ENCODE assay signal across 23 mouse cellular contexts in the genomic region with DNA sequence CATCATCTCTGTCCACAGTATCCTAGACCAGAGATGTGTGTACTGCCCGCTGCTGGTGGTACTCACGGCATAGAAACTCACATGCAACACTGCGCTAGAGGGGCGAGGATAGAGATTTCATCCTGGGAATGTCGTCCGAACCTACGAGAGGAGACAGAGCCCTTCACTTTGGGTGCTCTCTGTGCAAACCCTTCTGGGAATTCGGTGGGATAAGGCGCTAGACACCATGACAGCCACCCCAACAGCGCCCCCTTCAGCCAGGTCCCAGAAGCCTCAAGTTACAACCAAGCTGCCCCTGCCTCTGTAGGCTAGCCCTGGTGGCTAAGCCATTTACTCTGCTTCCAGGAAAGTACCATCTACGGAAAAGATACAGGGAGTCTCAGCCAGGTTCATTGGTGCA. TPM values are rescaled to one million over a fixed set of nuclear protein-coding genes. Genes with fewer than 3 reads are reported as not detected.
DNase-seq lines count a peak whose midpoint lies in the region; ATAC-seq and TF ChIP-seq lines count a peak whose summit lies in the region.
"Had no signal": no experiment of that assay in that cellular context is flagged by ENCODE, and none has a peak within 500 bp of the region (broad histone marks: within the 10 kb centered on the region; RNA-seq: fewer than 3 reads in every experiment).

No protein-coding gene starts in this region.

- no peaks in the 10 kb centered on the region for H3K27me3 ChIP-seq in kidney, postnatal 0 days (ENCODE audit: insufficient read depth, low read length)
- H3K27me3 ChIP-seq in lung, postnatal 0 days (replicated peaks; ENCODE audit: insufficient read depth, low read length): no peaks in the 10 kb centered on the region
- H3K27me3 ChIP-seq: embryonic facial prominence, embryonic 13.5 days; limb, embryonic 13.5 days had no signal

- no peak for TF ChIP-seq EP300 in lung, postnatal 0 days (IDR thresholded peaks at IDR 0.05)

- H3K9ac ChIP-seq in kidney, postnatal 0 days (ENCODE audit: low read depth, low read length): no peak overlapping the region
- no peak overlapping the region for H3K9ac ChIP-seq in lung, postnatal 0 days (replicated peaks; ENCODE audit: low read depth)
- H3K9ac ChIP-seq: embryonic facial prominence, embryonic 13.5 days; forebrain, embryonic 12.5 days; limb, embryonic 13.5 days had no signal

- no peak overlapping the region for H3K27ac ChIP-seq in kidney, postnatal 0 days
- no peak overlapping the region for H3K27ac ChIP-seq in lung, postnatal 0 days (ENCODE audit: low read length)
- H3K27ac ChIP-seq in bone marrow, adult 2 months (ENCODE audit: control insufficient read depth, insufficient read depth, low read depth, low read length, poor library complexity): no peak overlapping the region
- H3K27ac ChIP-seq in left cerebral cortex, adult 2 months: no peak overlapping the region
- H3K27ac ChIP-seq: embryonic facial prominence, embryonic 13.5 days; forebrain, embryonic 12.5 days; gastrocnemius, adult 2 months; hindbrain, embryonic 10.5 days; limb, embryonic 13.5 days had no signal

- no peak overlapping the region for H3K4me2 ChIP-seq in kidney, postnatal 0 days (ENCODE audit: low read length)
- H3K4me2 ChIP-seq in lung, postnatal 0 days (replicated peaks; ENCODE audit: low read depth, low read length): no peak overlapping the region
- H3K4me2 ChIP-seq: embryonic facial prominence, embryonic 13.5 days; forebrain, embryonic 12.5 days; heart, embryonic 11.5 days; limb, embryonic 13.5 days had no signal

- WGBS in kidney, postnatal 0 days: 81% methylated on average over 11 of the region's 11 CpGs
- 77% methylated on average over 11 of the region's 11 CpGs for WGBS in lung, postnatal 0 days
- 80% methylated on average over 11 of the region's 11 CpGs for WGBS in bone marrow, adult 2 months

- no peak for TF ChIP-seq POLR2A in bone marrow, adult 2 months (IDR thresholded peaks at IDR 0.05; ENCODE audit: borderline replicate concordance, control insufficient read depth, low read depth, low read length)

- H3K4me3 ChIP-seq in kidney, postnatal 0 days (replicated peaks; ENCODE audit: low read depth, low read length): no peak overlapping the region
- H3K4me3 ChIP-seq in lung, postnatal 0 days (ENCODE audit: low read depth, low read length): no peak overlapping the region
- H3K4me3 ChIP-seq in bone marrow, adult 2 months (replicated peaks; ENCODE audit: control insufficient read depth, low read depth, low read length): no peak overlapping the region
- no peak overlapping the region for H3K4me3 ChIP-seq in left cerebral cortex, adult 2 months
- H3K4me3 ChIP-seq: embryonic facial prominence, embryonic 13.5 days; erythroblast, embryonic 14.5 days; forebrain, embryonic 12.5 days; gastrocnemius, adult 2 months; hindbrain, embryonic 10.5 days; limb, embryonic 13.5 days had no signal

- ATAC-seq in kidney, postnatal 0 days (replicated peaks; ENCODE audit: low FRiP score, low read depth): no peak
- no peak for ATAC-seq in lung, postnatal 0 days
- ATAC-seq: hindbrain, embryonic 16.5 days had no signal

- intact Hi-C loops in left cerebral cortex, adult 2 months (cut with DNase I): loop anchor here (5.0 kb wide), 1 partner anchor 123 kb away; no protein-coding TSS in a partner anchor

- no peaks in the 10 kb centered on the region for H3K4me1 ChIP-seq in kidney, postnatal 0 days (replicated peaks; ENCODE audit: insufficient read depth, low read length)
- no peaks in the 10 kb centered on the region for H3K4me1 ChIP-seq in lung, postnatal 0 days (ENCODE audit: insufficient read depth, low read depth, low read length)
- H3K4me1 ChIP-seq in bone marrow, adult 2 months (ENCODE audit: control insufficient read depth, insufficient read depth, low read length): no peaks in the 10 kb centered on the region; the same call in 1 of the 2 replicates
- H3K4me1 ChIP-seq: forebrain, embryonic 12.5 days; hindbrain, embryonic 10.5 days had no signal

- H3K36me3 ChIP-seq in kidney, postnatal 0 days (ENCODE audit: insufficient read depth, low read length): no peaks in the 10 kb centered on the region
- H3K36me3 ChIP-seq in lung, postnatal 0 days (ENCODE audit: insufficient read depth, low read length): peaks cover 2% of the 10 kb centered on the region; the same call in 1 of the 2 replicates

- no peaks in the 10 kb centered on the region for H3K9me3 ChIP-seq in kidney, postnatal 0 days (replicated peaks; ENCODE audit: low read length)
- no peaks in the 10 kb centered on the region for H3K9me3 ChIP-seq in lung, postnatal 0 days (ENCODE audit: low read length)
- H3K9me3 ChIP-seq: embryonic facial prominence, embryonic 13.5 days; forebrain, embryonic 12.5 days; hindbrain, embryonic 10.5 days; limb, embryonic 13.5 days had no signal

- TF ChIP-seq CTCF in kidney, postnatal 0 days (IDR thresholded peaks at IDR 0.05; ENCODE audit: low read depth): peak; percentile 15; the same call in 1 of the 2 replicates
- TF ChIP-seq CTCF in lung, postnatal 0 days (IDR thresholded peaks at IDR 0.05): peak; percentile 30
- TF ChIP-seq CTCF in bone marrow, adult 2 months (IDR thresholded peaks at IDR 0.05; ENCODE audit: control insufficient read depth, insufficient read depth, low read length): peak; percentile 7; the same call in 1 of the 2 replicates
- no peak; the same call in 1 of the 2 replicates for TF ChIP-seq CTCF in left cerebral cortex, adult 2 months (IDR thresholded peaks at IDR 0.05)

- DNase-seq in kidney, postnatal 0 days (ENCODE audit: low spot score): no peak
- DNase-seq in kidney, adult 8-10 months: no peak
- no peak for DNase-seq in lung, postnatal 0 days (ENCODE audit: low spot score)
- no peak for DNase-seq in lung, postnatal 36 days
- DNase-seq in ES-CJ7 (ENCODE audit: low read depth, low spot score): peak; percentile 24
- no peak for DNase-seq in left cerebral cortex, adult 2 months (ENCODE audit: extremely low spot score in 1 of 2, low spot score in 2 of 2)
- DNase-seq: adrenal gland, adult 2 months; cerebellum, adult 18-20 months; cerebellum, postnatal 36 days; embryo, embryonic 11 days; gastrocnemius, adult 2 months; kidney, adult 11 months; kidney, postnatal 10 days; lung, adult 2 months; lung, postnatal 4 days had no signal

RNA-seq across cellular contexts. Expression of gene Prkar1a, which starts 25.3 kb away (rescaled TPM):
- polyA plus RNA-seq in kidney, postnatal 0 days (2015; fragmentation: Nextera tagmentation; extraction: Ambion mirVana): 340 and 372 TPM in 2 replicates
- 305 TPM in 2 replicates for polyA plus RNA-seq in lung, postnatal 0 days (2015; fragmentation: Nextera tagmentation; extraction: Ambion mirVana)
- 46.3 and 64.2 TPM in 2 replicates for polyA plus RNA-seq in bone marrow, adult 2 months (2011; ENCODE audit: insufficient read depth, insufficient read length, low replicate concordance, missing spikeins)
- total RNA-seq in left cerebral cortex, adult 2 months (2021): 100 to 1,000 TPM; 572 to 615 TPM

RNA-seq across cellular contexts. Expression of gene Fam20a, which starts 47.5 kb away (rescaled TPM):
- 4.9 and 5.8 TPM in 2 replicates for polyA plus RNA-seq in kidney, postnatal 0 days (2015; fragmentation: Nextera tagmentation; extraction: Ambion mirVana)
- polyA plus RNA-seq in lung, postnatal 0 days (2015; fragmentation: Nextera tagmentation; extraction: Ambion mirVana): 8.4 and 12.5 TPM in 2 replicates
- polyA plus RNA-seq in bone marrow, adult 2 months (2011; ENCODE audit: insufficient read depth, insufficient read length, low replicate concordance, missing spikeins): 2.7 and 3.4 TPM in 2 replicates
- total RNA-seq in left cerebral cortex, adult 2 months (2021): 10 to 100 TPM; 14.7 to 17.8 TPM
- polyA plus RNA-seq: erythroblast, embryonic 14.5 days had no signal
